Mouse (Mus musculus) granulocyte monocyte progenitor cell, adult 5-6 weeks (primary cell): ENCODE measurements around the gene Gm21887. TPM values are rescaled to one million over a fixed set of nuclear protein-coding genes. Genes with fewer than 3 reads are reported as not detected.
"Not testable (repeated sequence)": the region's sequence is repeated elsewhere in the genome, so short reads cannot be mapped to it uniquely, and the experiment has no call there.

Experiments used
- ATAC-seq: replicated peaks from 2 replicates; pipeline ENCODE4 v1.8.0; 2016; ENCODE audit warnings: mild to moderate bottlenecking, moderate TSS enrichment, inconsistent platforms; ENCODE audit not compliant: poor library complexity, severe bottlenecking
- total RNA-seq, 2 experiments: library from RNA; stranded (forward) in 1 of 2; stranded (reverse) in 1 of 2; fragments of 200-712, 200-1000 nt in 1 of 2; fragments of >200 nt in 1 of 2; fragmentation: Nextera tagmentation in 1 of 2; gene quantifications; 2 replicates each; pipeline ENCODE4 v1.2.3; 2014 to 2017

Gene Gm21887
- 36.7 and 87.7 TPM in 2 replicates for total RNA-seq (2014; fragmentation: Nextera tagmentation)
- total RNA-seq (2017), result 163 and 210 TPM in 2 replicates

GRCm38 (mm10) chrX:170009016-170009750 lies at the start of gene Gm21887:
Gene Gm21887, plus strand, starts transcription at chrX:170009659.
- ATAC-seq, result peak; percentile 40

- ATAC-seq, result no peak
These were observed 40.1 kb upstream of the Gm21887 start for GRCm38 (mm10) chrX:169969337-169969736.

DNA sequence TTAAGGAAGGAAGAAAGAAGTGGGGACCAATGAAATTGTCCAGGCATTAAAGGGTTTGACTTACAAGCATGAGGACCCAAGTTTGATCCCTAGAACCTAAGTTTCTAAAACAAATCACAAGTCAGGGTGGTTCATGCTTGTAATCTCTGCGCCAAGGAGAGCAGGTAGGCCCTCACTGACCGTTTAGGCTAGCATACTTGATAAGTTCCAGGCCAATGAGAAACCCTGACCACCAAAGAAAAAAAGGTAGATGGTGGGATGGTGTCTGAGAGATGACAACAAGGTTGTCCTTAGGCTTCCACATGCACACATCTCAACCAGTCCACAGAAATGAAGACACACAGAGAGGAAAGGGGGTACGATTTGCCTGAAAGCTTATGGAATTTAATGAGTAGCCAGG lies 39.7 kb upstream of the Gm21887 start:
- not testable (repeated sequence) for ATAC-seq

GRCm38 (mm10) chrX:169970546-169970945 lies 38.9 kb upstream of the Gm21887 start:
- not testable (repeated sequence) for ATAC-seq

- not testable (repeated sequence) for ATAC-seq
These were observed 37.9 kb upstream of the Gm21887 start for GRCm38 (mm10) chrX:169971562-169971961.

GRCm38 (mm10) chrX:169972131-169972530 lies 37.3 kb upstream of the Gm21887 start:
- not testable (repeated sequence) for ATAC-seq

- ATAC-seq, result peak; percentile 64
These were observed 36.5 kb upstream of the Gm21887 start for GRCm38 (mm10) chrX:169972791-169973494.

- ATAC-seq, result not testable (repeated sequence)
These were observed 35.7 kb upstream of the Gm21887 start for GRCm38 (mm10) chrX:169973806-169974205.

DNA sequence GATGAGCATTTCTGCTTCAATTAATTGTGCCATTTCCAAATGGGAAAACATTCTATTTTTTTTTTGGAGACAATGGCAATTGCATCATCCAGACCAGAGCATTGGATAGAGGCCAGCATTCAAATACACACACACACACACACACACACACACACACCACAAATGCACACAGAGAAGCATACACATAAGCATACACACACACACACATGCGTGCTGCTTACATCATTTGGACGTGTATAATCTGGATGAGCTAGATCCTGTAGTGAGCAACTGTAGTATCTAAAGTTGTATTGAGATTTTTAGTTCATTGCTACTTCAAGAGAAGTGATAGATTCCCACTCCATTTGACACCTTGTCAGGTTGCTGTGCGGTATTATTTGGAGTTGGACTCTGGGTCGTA lies 35.0 kb upstream of the Gm21887 start:
- ATAC-seq, result not testable (repeated sequence)

DNA sequence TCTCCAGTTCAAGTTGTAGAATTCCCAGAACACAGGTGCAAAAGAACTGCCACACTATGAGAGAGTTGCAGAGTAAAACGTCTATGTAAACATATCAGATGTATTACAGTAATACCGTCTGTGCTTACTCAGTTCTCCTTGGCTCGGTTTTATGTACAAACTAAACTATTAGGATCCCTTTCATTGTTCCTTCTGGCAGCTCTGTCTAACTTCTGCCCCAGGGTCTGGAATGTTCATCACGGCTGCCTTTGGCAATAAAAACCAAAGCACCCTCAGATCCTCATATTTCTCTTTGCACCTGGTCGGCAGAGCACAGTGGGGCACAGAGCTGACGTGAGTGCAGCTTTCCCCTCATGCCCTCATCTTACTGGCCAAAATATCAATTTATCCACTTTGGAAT lies 34.5 kb upstream of the Gm21887 start:
- not testable (repeated sequence) for ATAC-seq

GRCm38 (mm10) chrX:169975681-169976131 lies 33.8 kb upstream of the Gm21887 start:
- peak; percentile 13 for ATAC-seq

GRCm38 (mm10) chrX:169976340-169976739 lies 33.1 kb upstream of the Gm21887 start:
- ATAC-seq, result not testable (repeated sequence)

DNA sequence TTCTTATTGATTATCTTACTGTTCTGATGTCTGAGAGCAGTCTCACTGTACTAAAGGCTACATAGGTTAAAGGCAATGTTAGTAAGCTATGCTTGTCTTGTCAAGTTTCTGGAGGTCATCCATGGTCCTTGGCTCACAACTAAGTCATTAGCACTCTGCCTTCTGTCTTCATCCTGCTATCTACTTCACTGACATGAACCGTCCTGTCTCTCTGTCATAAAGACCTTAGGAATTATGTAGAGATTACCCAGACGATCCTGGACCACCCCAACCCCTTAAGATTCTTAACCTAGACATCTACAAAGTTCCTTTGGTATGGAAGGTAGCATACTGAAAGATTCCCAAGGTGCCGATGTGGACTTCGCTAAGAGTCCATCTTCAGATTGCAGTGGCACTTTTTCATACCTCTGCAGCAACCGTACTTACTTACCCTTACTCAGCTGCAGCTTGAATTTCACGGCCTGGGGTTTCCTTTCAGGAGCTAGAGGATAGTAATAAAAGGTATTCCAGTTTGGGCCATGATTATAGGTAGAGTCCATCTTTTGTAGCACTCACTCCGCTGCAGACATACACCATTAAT lies 31.5 kb upstream of the Gm21887 start:
- not testable (repeated sequence) for ATAC-seq

- ATAC-seq, result peak; percentile 42
These were observed 30.8 kb upstream of the Gm21887 start for GRCm38 (mm10) chrX:169978436-169979381.

DNA sequence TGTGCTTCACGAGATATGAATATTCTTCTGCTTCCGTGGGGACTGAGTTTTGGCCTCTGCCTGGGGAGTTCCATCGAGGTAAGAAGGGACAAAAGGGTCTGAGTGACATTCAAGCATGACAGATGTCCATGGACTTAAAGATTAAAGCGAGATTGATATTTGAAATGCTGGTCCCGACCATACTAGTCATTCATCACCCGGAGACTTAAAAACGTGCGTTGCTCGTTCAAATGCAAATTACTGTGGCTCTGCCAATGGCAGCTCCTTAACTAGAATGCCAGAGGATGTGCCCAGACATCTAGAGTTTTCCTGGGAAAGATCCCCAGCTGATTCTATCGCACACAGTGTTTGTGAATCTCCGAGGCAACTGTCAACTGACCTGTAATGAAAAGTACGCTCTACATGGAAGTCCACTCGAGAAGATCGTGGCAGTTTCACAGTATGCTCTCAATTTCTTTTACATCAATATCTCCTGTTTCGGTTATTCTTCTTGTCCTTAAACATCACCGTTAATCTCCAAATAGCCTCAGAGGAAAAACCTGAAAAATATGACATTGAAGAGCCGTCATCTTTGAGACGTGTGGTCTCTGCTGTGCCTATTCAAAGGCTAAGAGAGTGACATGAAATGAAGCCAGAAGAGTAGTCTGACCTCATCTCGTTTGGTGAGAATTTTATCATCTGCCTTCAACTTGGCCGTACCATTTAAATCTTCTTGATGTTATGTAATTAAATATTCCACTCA lies 29.8 kb upstream of the Gm21887 start:
- ATAC-seq, result not testable (repeated sequence)

- ATAC-seq, result not testable (repeated sequence)
These were observed 29.3 kb upstream of the Gm21887 start for GRCm38 (mm10) chrX:169980203-169980556.

DNA sequence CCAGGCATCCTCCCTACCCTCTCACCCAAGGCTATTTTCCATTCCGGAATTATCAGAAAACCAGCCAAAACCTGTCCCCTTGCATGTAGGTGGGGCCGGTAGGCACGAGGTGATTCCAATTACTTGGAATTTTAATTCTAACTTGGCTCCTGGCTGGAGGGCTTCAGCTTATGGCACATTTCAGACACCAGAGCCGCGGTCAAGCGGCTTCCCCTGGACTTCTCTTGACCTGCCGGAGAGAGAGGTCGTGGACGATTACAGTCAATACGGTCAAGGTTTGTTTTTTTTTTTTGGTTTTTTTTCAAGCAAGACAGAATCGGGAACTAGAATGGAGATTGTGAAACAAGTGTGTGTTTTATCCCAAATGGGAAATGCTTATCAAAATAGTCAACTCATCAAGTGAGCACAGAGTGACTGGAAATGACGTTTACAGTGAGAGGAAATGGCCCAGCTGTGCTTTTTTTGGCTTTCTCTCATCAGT lies 28.6 kb upstream of the Gm21887 start:
- peak; percentile 37 for ATAC-seq

- not testable (repeated sequence) for ATAC-seq
These were observed 27.7 kb upstream of the Gm21887 start for GRCm38 (mm10) chrX:169981761-169982181.
